Mouse (Mus musculus) monocyte, adult 5-6 weeks (primary cell): ENCODE measurements around the gene Abhd16b. TPM values are rescaled to one million over a fixed set of nuclear protein-coding genes. Genes with fewer than 3 reads are reported as not detected.
A peak's percentile ranks its signal among the peaks of the same experiment; 100 is the strongest.

Source experiments
- ATAC-seq: fragments of 153-309, 156-312 bp; replicated peaks from 2 replicates; pipeline ENCODE4 v1.8.0; 2017; ENCODE audit warnings: mild to moderate bottlenecking; ENCODE audit not compliant: low TSS enrichment, insufficient number of reproducible peaks, severe bottlenecking, poor library complexity, low FRiP score
- total RNA-seq: library from RNA; stranded (forward); fragments of 200-1000, 200-491, 200-594 nt; gene quantifications from 3 replicates; pipeline ENCODE4 v1.2.3, GENCODE M21; 2017

The Abhd16b gene
- total RNA-seq, 1 experiment from 2014 or later: not detected

DNA sequence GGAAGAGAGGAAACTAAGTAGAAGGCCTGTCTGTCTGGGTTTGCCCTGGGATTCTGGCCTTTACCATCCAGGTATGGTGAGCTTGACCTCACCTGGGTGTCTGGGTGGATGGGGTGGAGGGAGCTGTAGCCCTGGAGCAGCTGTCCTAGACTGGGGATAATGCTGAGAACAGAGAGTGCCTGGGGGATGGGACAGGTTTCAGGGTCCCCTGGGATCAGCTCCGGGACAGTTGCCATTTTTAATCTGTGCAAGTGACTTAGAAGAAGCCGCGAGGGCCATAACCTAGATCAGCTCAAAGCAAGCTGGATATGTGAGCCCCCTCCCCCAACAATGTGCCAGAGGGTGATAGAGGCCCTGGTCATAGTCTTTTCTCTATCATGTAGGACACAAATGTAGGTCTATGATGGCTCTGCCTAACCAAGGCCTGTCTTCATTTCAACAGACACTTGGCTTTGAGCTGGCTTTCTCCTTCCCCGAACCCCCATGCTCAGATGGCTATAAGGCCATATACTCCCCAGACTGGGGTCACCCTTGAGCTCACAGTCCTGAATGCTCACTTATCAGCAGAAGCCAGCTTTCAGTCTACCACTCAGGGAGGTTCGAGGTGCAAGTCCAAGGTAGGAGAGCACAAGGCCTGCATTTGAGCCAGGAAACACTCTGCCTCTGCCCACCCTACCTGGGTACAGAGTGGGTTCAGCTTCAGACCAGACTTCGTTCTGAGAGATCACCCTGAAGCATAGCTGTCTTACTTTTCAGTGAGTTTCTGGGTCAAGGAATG lies 8.4 kb upstream of the Abhd16b start:
- ATAC-seq: no peak

DNA sequence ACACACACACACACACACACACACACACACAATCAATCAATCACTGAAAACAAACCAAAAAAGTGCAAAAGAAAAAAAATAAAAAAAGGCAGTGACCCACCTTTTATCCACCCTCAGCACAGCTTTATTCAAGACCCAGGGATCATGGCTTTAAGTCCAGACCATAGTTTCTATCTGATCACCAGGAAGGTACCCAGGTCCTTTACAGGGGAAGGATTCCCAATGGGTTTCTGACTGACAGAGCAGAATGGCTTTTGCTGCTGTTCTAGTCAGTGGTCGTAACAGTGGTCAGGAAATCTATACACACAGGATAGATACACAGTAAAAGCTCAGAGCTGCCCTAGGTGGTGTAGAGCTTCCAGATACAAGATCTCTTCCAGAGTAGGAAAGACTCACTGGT lies 7.3 kb upstream of the Abhd16b start:
- no peak for ATAC-seq

DNA sequence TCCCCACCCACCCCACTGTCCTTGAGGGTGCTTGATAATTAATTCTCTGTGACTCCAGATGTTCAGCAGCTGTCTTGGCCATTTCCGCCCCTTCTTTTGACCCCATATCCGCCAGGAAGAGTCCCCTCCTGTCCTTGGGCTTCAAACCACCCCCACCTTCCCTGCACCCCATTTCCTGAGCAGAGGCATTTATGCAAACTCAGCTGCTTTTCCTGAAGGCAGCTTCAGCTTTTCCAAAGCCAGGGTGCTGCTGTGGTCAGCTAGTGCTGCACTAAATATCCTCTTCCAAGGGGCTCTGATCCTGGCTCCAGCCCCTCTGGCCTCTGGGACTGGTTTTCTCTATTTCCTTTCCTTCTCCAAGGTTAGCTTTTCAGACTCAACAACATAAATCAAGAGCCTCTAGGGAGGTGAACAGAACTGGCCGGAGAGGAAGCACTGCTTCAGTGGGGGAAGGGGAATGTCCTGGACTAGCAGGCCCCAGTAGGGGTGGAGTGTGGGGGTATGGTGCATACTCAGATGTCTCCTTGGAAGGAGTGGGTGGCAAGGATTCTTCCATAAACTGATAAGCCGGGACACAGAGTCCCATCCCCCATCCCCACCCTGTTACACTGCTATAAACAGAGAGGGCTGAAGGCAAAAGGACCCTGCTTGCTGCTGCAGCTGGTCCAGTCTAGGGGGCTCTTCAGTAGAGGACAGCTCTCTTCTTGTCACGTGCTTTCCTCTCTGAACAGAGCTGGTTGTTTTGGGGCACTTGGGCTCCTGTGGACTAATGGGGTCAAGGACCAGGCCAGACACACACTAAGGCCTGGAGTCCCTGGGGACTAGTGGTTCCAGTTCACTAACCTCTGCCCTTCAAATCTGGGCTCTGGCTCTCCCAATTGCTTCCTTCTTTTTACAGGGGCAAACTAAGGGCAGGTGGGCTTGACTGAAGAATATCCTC lies 5.4 kb upstream of the Abhd16b start:
- ATAC-seq: no peak

DNA sequence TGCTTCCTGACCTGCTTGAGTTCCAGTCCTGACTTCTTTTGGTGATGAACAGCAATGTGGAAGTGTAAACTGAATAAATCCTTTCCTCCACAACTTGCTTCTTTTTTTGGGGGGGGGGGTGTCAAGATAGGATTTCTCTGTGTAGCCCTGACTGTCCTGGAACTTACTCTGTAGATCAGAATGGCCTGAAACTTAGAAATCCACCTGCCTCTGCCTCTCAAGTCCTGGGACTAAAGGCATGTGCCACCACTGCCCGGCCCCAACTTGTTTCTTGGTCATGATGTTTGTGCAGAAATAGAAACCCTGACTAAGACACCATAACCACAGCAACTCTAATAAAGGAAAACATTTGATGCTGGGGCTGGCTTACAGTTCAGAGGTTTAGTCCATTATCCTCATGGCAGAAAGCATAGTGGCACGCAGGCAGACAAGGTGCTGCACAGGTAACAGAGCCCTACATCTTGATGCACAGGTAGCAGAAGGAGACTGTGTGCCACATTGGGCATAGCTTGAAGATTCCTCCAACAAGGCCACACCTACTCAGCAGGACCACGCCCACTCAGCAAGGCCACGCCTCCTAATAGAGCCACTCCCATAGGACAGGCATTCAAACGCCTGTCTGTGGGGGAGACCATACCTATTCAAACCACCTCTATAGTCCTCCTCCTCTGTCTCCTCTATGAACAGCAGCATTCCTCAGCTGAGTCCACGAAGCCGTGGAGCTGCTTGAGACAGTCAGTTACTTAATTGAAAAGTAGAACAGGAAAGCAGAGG lies 1.4 kb upstream of the Abhd16b start:
- ATAC-seq: no peak

DNA sequence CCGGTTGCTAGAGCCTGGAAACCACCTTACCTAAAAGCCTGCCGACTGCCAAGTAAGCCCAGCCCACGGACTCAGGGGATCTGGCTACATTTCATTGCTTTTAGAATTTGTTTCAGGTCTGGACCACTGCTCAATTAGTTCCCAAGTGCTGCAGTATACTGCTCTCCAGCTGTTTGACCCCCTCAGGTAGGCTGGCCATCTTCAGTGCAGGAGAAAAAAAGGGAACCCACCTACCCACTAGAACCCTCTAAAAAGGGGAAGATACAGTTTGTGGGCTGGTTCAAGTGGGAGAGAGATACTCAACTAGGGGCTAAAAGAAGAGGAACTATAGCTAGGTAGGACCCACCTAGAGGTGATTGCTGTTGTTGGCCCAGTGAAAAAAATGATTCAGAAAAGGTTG lies 800 bp upstream of the Abhd16b start:
- ATAC-seq: no peak

DNA sequence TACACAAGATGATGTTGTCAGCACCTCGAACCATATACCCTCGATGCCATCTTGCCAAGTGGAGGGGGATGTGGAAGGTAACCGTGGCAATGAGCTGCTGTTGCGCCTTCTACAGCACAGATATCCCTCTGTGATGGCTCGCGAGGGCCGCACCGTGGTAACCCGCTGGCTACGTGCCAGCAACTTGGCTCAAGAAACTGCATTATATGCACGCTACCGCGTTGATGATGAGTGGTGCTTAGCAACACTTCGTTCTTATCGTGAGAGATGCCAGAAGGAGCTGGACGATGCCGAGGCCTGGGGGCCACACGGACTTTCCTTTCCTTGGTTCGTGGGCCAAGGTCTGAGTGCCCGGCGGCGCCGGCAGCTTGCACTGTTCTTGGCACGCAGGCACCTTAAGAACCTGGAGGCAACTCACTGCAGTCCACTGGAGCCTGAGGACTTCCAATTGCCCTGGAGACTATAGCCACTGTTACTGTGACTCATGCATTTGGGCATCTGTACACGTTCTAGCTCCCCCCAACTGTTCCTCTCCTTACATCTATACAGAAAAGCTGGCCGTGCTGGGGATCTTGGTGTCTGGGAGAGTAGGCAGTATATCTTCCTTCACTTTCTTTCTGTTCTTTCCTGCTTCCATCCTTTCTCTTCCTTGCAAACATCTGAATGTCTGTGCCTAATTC lies 1.4 kb downstream of the Abhd16b start:
- ATAC-seq: no peak

DNA sequence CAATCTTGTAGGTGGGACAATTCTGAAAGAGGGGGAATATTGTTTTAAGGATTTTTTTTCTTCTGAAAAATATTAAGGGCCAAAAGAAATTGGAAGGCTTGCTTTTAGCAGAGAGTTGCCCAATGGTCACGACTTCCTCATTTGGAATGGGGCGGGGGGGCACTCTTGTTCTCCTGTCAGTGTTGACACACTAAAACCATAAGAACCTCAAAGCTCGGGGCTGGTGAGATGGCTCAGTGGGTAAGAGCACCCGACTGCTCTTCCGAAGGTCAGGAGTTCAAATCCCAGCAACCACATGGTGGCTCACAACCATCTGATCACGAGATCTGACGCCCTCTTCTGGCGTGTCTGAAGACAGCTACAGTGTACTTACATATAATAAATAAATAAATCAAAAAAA lies 2.8 kb downstream of the Abhd16b start:
- peak; percentile 53; the same call in 1 of the 2 replicates for ATAC-seq

DNA sequence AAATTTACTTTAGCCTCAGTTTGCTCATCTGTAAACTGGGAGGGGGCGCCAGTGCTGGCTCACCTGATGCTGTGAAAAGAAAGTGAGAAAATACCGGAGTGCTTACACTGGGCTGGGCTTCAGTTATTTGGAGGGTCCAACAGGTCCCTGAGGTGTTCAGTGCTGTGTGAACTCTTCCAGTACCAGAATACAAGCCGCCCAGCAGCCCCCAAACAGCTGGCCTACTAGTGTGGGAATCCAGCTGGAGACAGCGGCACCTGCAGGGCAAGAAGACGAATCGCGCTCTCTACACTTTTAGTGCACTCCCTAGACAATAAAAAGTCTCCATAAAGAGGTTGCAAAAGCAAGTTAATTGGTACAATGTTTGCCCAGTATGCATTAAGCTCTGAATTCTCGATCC lies 3.3 kb downstream of the Abhd16b start:
- ATAC-seq: peak; percentile 37

DNA sequence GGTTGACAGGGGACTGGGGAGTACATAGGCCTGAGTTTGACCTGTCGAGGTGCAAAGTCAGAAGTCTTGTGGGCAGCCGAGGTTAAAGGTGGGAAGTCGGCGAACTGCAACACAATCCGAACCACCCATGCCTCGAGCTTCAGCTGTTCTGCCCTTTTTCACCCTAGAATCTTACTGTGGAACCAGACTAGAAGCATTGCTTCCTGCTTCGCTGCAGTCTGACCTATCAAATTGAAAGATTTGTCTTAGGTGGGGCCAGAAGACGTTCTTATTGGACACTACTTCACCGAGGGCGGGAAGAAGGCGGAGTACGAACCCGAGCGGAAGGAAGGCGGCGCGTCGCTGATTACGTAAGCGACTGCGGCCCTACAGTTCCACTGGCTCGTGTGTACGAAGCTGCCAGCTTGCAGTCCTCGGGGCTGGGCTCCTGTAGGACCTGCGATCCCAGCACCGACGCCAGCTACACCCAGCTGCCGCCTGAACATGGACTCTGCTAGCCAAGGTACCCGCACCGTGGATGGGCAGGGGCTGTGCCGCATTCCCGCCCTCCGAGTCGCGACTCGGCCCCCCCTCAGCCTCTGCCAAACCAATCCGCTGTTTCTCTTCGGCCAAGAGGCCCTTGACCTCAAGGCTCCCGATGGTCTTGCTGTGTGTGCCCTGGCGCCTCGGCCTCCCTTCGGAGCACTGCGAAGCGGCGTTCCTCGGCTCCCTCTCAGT lies 4.0 kb downstream of the Abhd16b start, which contains the start of gene Tpd52l2:
Gene Tpd52l2 (plus strand): TSS at position 312 of the 717 bp plus-strand sequence.
- peak; percentile 88 for ATAC-seq

- 0 out of 2 replicates have a peak, but pooled peaks have one; percentile 25 for ATAC-seq
Measured at GRCm38 (mm10) chr2:181497548-181497875, 4.5 kb downstream of the Abhd16b start.

GRCm38 (mm10) chr2:181498644-181499043 lies 5.6 kb downstream of the Abhd16b start:
- ATAC-seq: no peak

DNA sequence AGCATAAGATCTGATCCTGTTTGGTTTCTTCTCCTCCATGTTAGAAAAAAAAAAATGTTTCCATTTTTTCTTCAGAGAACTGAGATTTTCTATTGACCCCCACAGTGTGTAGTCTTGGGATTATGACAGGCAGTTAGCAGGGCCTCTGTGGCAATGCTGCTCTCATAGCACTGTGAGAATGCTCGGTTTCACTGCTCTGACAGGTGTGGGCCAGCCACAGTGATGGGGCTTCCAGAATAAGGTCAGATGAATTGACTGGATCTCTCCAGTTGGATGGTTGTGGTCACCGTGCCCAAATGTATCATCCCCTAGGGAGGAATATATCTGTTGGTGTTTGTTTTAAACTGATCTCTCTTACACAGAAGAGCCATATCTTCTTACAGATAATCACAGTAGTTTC lies 16.2 kb downstream of the Abhd16b start:
- no peak for ATAC-seq

DNA sequence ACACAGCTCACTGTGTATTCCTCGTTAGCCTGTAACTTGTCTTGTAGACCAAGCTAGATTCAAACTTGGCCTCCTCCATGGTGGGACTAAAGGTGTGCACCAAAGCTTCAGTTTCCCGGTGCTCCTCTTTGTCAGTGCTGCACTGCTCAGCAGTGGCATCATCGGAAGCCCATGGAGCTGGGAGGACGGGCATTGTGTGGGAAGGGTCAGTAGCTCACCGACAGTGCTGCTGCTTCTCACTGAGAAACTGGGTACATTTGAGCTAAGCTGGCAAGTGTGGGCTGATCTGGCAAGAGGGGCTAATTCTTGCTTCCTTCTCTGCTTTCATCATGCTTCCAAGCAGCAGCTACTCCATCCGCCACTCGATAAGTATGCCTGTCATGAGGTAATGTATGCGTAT lies 18.2 kb downstream of the Abhd16b start:
- ATAC-seq: no peak

- no peak for ATAC-seq
Measured at GRCm38 (mm10) chr2:181519201-181519600, 26.2 kb downstream of the Abhd16b start.

GRCm38 (mm10) chr2:181520118-181520935 lies 27.3 kb downstream of the Abhd16b start, which contains the start of gene Dnajc5:
Dnajc5 (plus strand) TSS chr2:181520485.
- ATAC-seq: peak; percentile 95

GRCm38 (mm10) chr2:181520936-181521227 lies 27.9 kb downstream of the Abhd16b start:
- no peak for ATAC-seq

GRCm38 (mm10) chr2:181521491-181521890 lies 28.5 kb downstream of the Abhd16b start:
- no peak for ATAC-seq
